In genomic region chr11:50106024-50106423, GRCm38 (mm10) we compare ENCODE assay signal across 28 mouse cellular contexts. TPM values are rescaled to one million over a fixed set of nuclear protein-coding genes. Genes with fewer than 3 reads are reported as not detected.
DNase-seq lines count a peak whose midpoint lies in the region; ATAC-seq and TF ChIP-seq lines count a peak whose summit lies in the region.
"Had no signal": no experiment of that assay in that cellular context is flagged by ENCODE, and none has a peak within 500 bp of the region (broad histone marks: within the 10 kb centered on the region; RNA-seq: fewer than 3 reads in every experiment).

No protein-coding gene starts in this region.

- DNase-seq in heart, adult 2 months: no peak
- peak; percentile 66 for DNase-seq in heart, postnatal 0 days (ENCODE audit: low spot score)
- DNase-seq in heart, adult 8-10 months (ENCODE audit: low spot score): no peak
- no peak for DNase-seq in liver, postnatal 0 days
- no peak for DNase-seq in liver
- no peak for DNase-seq in neural tube, embryonic 10.5 days (ENCODE audit: extremely low spot score, low spot score)
- DNase-seq: adrenal gland, postnatal 25 days; cerebellum, adult 2 months; cerebellum, postnatal 14 days; gastrocnemius, postnatal 14 days; kidney, adult 2 months; kidney, postnatal 36 days; lung, postnatal 4 days; midbrain, embryonic 14.5 days; retina, postnatal 1 day; right cerebral cortex, postnatal 25 days had no signal

- intact Hi-C loops in heart, adult 2 months (cut with DNase I): loop anchor here (5.0 kb wide), 1 partner anchor 39 kb away; no protein-coding TSS in a partner anchor

- H3K9ac ChIP-seq in heart, embryonic 12.5 days: no peak overlapping the region
- no peak overlapping the region for H3K9ac ChIP-seq in heart, adult 2 months (ENCODE audit: low read depth, low read length)
- H3K9ac ChIP-seq in heart, postnatal 0 days (replicated peaks; ENCODE audit: low read depth, low read length): no peak overlapping the region
- H3K9ac ChIP-seq in liver, postnatal 0 days (replicated peaks): no peak overlapping the region
- H3K9ac ChIP-seq: intestine, embryonic 15.5 days; limb, embryonic 13.5 days; liver, embryonic 15.5 days; lung, embryonic 15.5 days; neural tube, embryonic 15.5 days; stomach, embryonic 15.5 days had no signal

- TF ChIP-seq CTCF in heart, adult 2 months (IDR thresholded peaks at IDR 0.05): no peak
- TF ChIP-seq CTCF in heart, postnatal 0 days (IDR thresholded peaks at IDR 0.05; ENCODE audit: low read depth): no peak
- no peak for TF ChIP-seq CTCF in liver, postnatal 0 days (IDR thresholded peaks at IDR 0.05; ENCODE audit: low read depth)

- peaks cover 3% of the 10 kb centered on the region; the same call in 1 of the 2 replicates for H3K36me3 ChIP-seq in heart, embryonic 12.5 days
- H3K36me3 ChIP-seq in heart, adult 2 months (ENCODE audit: control insufficient read depth, insufficient read depth, low read length): 0 out of 2 replicates have a peak, but pooled peaks cover 2% of the 10 kb centered on the region
- peaks cover 4% of the 10 kb centered on the region for H3K36me3 ChIP-seq in heart, postnatal 0 days (replicated peaks; ENCODE audit: control insufficient read depth, insufficient read depth, low read length)
- H3K36me3 ChIP-seq in liver, postnatal 0 days (replicated peaks; ENCODE audit: insufficient read depth, low read length): peaks cover 3% of the 10 kb centered on the region; the same call in 1 of the 2 replicates
- H3K36me3 ChIP-seq: intestine, embryonic 15.5 days; lung, embryonic 15.5 days; stomach, embryonic 15.5 days had no signal

- WGBS in heart, embryonic 12.5 days: 27% methylated on average over 7 of the region's 7 CpGs
- WGBS in heart, adult 2 months: 36% methylated on average over 7 of the region's 7 CpGs
- 29% methylated on average over 7 of the region's 7 CpGs for WGBS in heart, postnatal 0 days
- 56% methylated on average over 7 of the region's 7 CpGs for WGBS in liver, postnatal 0 days (ENCODE audit: insufficient replicate concordance)

- TF ChIP-seq POLR2A in heart, adult 2 months (IDR thresholded peaks at IDR 0.05; ENCODE audit: insufficient read depth, low read depth, low read length): no peak

- TF ChIP-seq EP300 in heart, adult 2 months (IDR thresholded peaks at IDR 0.05; ENCODE audit: insufficient read depth, low read depth, low read length): no peak
- TF ChIP-seq EP300 in heart, postnatal 0 days (IDR thresholded peaks at IDR 0.05; ENCODE audit: low read depth): no peak
- TF ChIP-seq EP300 in liver, postnatal 0 days (IDR thresholded peaks at IDR 0.05; ENCODE audit: low read depth): peak; percentile 47; the same call in 1 of the 2 replicates

- H3K9me3 ChIP-seq in heart, embryonic 12.5 days (replicated peaks): no peaks in the 10 kb centered on the region
- H3K9me3 ChIP-seq in heart, postnatal 0 days (replicated peaks; ENCODE audit: control insufficient read depth, low read length): no peaks in the 10 kb centered on the region
- H3K9me3 ChIP-seq in liver, postnatal 0 days (ENCODE audit: low read length): no peaks in the 10 kb centered on the region
- H3K9me3 ChIP-seq: intestine, embryonic 15.5 days; limb, embryonic 13.5 days; liver, embryonic 15.5 days; lung, embryonic 15.5 days; neural tube, embryonic 15.5 days; stomach, embryonic 15.5 days had no signal

- no peaks in the 10 kb centered on the region for H3K79me2 ChIP-seq in heart, adult 2 months (replicated peaks; ENCODE audit: control insufficient read depth, insufficient read depth, low read length)

- peaks cover 35% of the 10 kb centered on the region for H3K4me1 ChIP-seq in heart, embryonic 12.5 days (replicated peaks)
- peaks cover 10% of the 10 kb centered on the region for H3K4me1 ChIP-seq in heart, adult 2 months (ENCODE audit: control insufficient read depth, insufficient read depth, low read length)
- peaks cover 9% of the 10 kb centered on the region for H3K4me1 ChIP-seq in heart, postnatal 0 days (ENCODE audit: control insufficient read depth, insufficient read depth)
- peaks cover 33% of the 10 kb centered on the region for H3K4me1 ChIP-seq in liver, postnatal 0 days (ENCODE audit: insufficient read depth)
- H3K4me1 ChIP-seq: intestine, embryonic 15.5 days; lung, embryonic 15.5 days had no signal

- H3K4me2 ChIP-seq in heart, embryonic 12.5 days: no peak overlapping the region
- no peak overlapping the region for H3K4me2 ChIP-seq in heart, postnatal 0 days (ENCODE audit: low read depth, low read length)
- no peak overlapping the region for H3K4me2 ChIP-seq in liver, postnatal 0 days (ENCODE audit: low read depth, low read length)
- H3K4me2 ChIP-seq: intestine, embryonic 15.5 days; limb, embryonic 13.5 days; liver, embryonic 15.5 days; lung, embryonic 15.5 days; neural tube, embryonic 15.5 days; stomach, embryonic 15.5 days had no signal

- no peaks in the 10 kb centered on the region for H3K27me3 ChIP-seq in heart, embryonic 12.5 days (replicated peaks)
- no peaks in the 10 kb centered on the region for H3K27me3 ChIP-seq in heart, adult 2 months (ENCODE audit: control insufficient read depth, insufficient read depth, low read length)
- H3K27me3 ChIP-seq in heart, postnatal 0 days (ENCODE audit: control insufficient read depth, insufficient read depth, low read length): no peaks in the 10 kb centered on the region
- H3K27me3 ChIP-seq in liver, postnatal 0 days (ENCODE audit: insufficient read depth, low read length): no peaks in the 10 kb centered on the region
- H3K27me3 ChIP-seq: intestine, embryonic 15.5 days; limb, embryonic 13.5 days; liver, embryonic 15.5 days; lung, embryonic 15.5 days; neural tube, embryonic 15.5 days; Patski; stomach, embryonic 15.5 days had no signal

- H3K27ac ChIP-seq in heart, embryonic 12.5 days (ENCODE audit: poor library complexity, severe bottlenecking): peak overlapping the region; percentile 47; the same call in 1 of the 2 replicates
- no peak overlapping the region for H3K27ac ChIP-seq in heart, adult 2 months
- no peak overlapping the region for H3K27ac ChIP-seq in heart, postnatal 0 days (ENCODE audit: low read depth)
- peak overlapping the region; percentile 44 for H3K27ac ChIP-seq in liver, postnatal 0 days (ENCODE audit: low read depth)
- H3K27ac ChIP-seq: hindbrain, postnatal 0 days; intestine, embryonic 15.5 days; layer of hippocampus, adult 2 months; left cerebral cortex, adult 2 months; limb, embryonic 13.5 days; liver, embryonic 15.5 days; lung, embryonic 15.5 days; neural tube, embryonic 15.5 days; stomach, embryonic 15.5 days had no signal

- H3K4me3 ChIP-seq in heart, embryonic 12.5 days: no peak overlapping the region
- H3K4me3 ChIP-seq in heart, adult 2 months: no peak overlapping the region
- no peak overlapping the region for H3K4me3 ChIP-seq in heart, postnatal 0 days (ENCODE audit: low read depth, low read length)
- H3K4me3 ChIP-seq in liver, postnatal 0 days (ENCODE audit: low read depth, low read length): no peak overlapping the region
- H3K4me3 ChIP-seq: intestine, embryonic 15.5 days; layer of hippocampus, adult 2 months; left cerebral cortex, adult 2 months; limb, embryonic 13.5 days; liver, embryonic 15.5 days; lung, embryonic 15.5 days; neural tube, embryonic 15.5 days; stomach, embryonic 15.5 days had no signal

- 0 out of 2 replicates have a peak, but pooled peaks have one; percentile 39 for ATAC-seq in heart, embryonic 12.5 days (ENCODE audit: insufficient number of reproducible peaks, low FRiP score)
- ATAC-seq in heart, postnatal 0 days (ENCODE audit: insufficient read depth, low read depth): peak; percentile 61
- ATAC-seq in liver, postnatal 0 days: peak; percentile 57
- ATAC-seq: forebrain, embryonic 14.5 days; hindbrain, postnatal 0 days; intestine, embryonic 15.5 days; Patski had no signal

RNA-seq across cellular contexts. Expression of gene Tbc1d9b, which starts 25.2 kb away (rescaled TPM):
- polyA plus RNA-seq in heart, embryonic 12.5 days (2016; fragmentation: Nextera tagmentation; extraction: Ambion mirVana): 35.5 and 35.9 TPM in 2 replicates
- 10 to 100 TPM; 41.4 to 44.0 TPM for total RNA-seq in heart, adult 2 months (2021)
- 30.9 and 39.6 TPM in 2 replicates for polyA plus RNA-seq in heart, adult 2 months (2012; rRNA removed)
- total RNA-seq in heart, postnatal 0 days (2014; rRNA removed; ENCODE audit: low replicate concordance): 37.6 and 49.0 TPM in 2 replicates
- 18.2 and 18.4 TPM in 2 replicates for polyA plus RNA-seq in heart, postnatal 0 days (2015; fragmentation: Nextera tagmentation; extraction: Ambion mirVana)
- total RNA-seq in heart, adult 8-10 months (2022): 10 to 100 TPM; 45.9 to 47.4 (median 46.5) TPM
- 8.9 and 9.1 TPM in 2 replicates for polyA plus RNA-seq in liver, postnatal 0 days (2015; fragmentation: Nextera tagmentation; extraction: Ambion mirVana)

Comparison
In these comparisons a context has a peak if more than half of its experiments do, and no peak if none do; other contexts are left out.
1. H3K27ac ChIP-seq: peak in heart, embryonic 12.5 days (single experiment) and liver, postnatal 0 days (single experiment); none in heart, adult 2 months (single experiment) and heart, postnatal 0 days (single experiment).
2. Peak in every context shown above with its lines, with median percentiles within 50 percentile points of each other: ATAC-seq.